Mouse (Mus musculus): ENCODE measurements around the gene Rcor3.

Gene Rcor3

DNA sequence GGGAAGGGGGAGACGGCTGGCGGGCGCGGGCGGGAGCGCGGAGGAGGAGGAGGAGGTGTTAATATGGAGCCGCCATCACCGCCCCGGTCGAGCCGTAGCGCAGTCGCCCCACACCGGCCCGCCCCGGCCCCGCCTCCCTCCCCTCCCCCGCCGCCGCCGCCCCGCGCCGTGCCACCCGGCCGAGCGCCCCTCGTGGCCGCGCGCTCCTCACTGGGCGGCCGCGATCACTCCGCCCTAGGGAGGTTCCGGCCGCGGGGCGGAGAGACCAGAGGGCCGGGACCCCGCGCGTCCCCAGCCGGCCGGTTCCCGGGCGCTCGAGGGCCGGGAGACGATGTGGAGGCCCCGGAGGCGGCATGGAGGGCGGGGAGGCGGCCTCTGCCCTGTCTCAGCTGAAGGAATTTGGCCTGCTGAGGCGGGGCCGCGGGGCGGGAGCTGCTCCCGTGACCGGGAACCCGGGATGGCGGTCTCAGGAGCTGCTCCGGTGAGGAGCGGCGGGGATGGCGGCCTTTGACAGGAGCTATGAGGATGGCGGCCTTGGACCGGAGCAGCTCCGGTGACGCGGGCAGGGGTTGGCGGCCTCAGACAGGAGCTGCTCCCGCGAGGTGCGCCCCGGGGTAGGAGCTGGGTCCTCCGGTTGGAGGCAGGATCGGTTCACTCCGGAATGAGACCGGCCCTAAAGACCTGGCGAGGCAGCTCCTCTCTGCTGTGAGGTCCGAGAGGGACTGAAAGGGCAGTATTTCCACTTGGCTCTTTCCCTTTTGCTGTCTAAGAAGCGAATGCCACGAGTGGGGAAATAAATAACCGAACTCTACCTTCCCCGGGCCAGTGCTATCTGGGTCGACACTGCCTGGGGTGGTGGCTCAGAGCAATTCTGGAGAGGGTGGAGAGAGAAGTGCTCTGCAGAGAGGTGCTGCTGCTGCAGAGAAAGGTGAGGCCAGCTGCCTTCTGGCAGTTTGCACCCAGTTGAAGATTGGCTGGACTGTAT lies at the start of gene Rcor3:
Rcor3 (minus strand) TSS at position 137 of the 985 bp plus-strand sequence.
- peak; percentile 90 to 96 for DNase-seq (ENCODE audit: inconsistent age in 2 of 2, low spot score in 1 of 2)

DNA sequence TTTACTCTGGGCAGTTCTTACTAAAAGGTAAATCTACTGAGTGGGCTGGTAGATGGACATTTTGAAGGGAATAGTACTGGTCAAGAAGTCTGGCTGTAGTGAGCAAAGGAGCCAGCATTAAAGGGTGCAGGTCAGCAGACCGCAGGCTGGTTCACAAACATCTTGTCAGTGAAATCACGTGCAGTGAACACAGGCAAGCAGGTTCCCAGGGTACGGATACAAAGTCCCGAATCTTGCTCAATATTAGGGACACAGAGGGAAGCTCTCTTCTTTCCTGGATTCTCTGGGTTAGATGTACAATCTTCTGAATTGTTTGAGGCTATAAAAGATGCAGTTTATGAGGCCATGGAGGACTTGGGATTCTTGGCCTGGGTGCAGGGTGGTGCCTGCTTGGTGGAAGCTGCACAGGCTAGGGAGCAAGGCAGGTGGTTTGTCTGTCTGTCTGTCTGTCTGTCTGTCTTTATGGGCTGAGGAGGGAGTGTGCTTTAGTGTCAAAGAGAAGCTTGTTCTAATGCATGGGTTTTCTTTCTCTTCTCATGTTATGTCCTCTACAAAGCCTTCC lies 43.9 kb upstream of the Rcor3 start:
- DNase-seq (ENCODE audit: inconsistent age in 2 of 2, low spot score in 1 of 2): no peak

DNA sequence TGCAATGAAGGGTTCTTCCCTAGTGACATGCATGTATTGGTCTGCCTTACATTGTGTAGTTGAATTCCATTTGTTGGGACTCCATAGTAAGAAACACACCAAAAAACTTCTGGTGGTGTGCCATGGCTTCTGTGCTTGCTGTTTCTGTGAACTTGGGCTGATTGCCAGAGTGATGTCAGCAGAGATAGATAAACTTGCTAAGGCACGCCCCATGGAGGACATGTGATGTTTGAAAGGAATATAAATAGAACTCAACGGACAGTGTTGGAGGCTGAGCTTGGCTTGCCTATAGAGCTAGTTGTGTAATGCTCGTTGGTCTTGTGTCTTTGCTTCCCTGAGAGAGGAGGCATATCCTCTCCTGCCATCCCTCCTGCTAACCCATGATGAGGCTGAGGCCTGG lies 42.0 kb upstream of the Rcor3 start:
- no peak for DNase-seq (ENCODE audit: inconsistent age in 2 of 2, low spot score in 1 of 2)

DNA sequence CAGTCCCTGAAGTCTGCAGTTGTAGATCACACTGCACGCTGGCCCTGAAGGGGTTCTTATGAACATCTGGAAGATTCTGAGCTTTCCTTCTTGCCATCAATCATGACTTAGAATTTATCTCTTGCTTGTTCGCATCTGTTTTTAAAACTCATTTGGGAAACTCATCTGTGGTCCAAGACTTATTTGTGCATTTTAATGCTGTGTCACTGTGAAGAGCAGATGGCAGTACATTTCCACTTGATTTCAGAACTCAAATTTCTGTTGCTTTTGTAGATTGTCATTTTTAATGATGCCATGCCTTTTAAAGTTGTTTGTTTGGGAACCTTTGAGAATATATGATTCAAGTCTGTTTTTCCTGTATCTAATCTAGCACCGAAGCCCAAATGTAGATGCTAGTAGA lies 33.6 kb upstream of the Rcor3 start:
- DNase-seq (ENCODE audit: inconsistent age in 2 of 2, low spot score in 1 of 2): no peak

DNA sequence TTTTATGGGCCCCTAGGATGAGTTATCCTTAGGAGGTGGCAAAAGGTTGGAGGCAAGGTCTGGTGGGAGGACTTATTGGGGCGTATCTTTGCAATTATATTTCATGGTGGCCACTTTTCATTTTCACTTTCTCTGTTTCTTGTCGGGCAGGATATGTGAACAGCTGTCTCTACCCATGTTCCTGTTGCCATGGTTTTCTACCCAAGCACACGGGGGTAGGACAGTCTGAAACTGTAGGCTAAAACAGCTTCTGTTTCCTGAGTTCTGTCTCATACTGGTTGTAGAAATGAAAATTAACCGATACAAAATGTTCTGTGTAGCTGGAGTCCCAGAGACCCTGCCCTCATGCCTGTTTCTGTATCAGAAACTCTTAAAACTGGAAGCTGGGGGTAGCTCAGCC lies 13.3 kb upstream of the Rcor3 start:
- DNase-seq (ENCODE audit: inconsistent age in 2 of 2, low spot score in 1 of 2): no peak

DNA sequence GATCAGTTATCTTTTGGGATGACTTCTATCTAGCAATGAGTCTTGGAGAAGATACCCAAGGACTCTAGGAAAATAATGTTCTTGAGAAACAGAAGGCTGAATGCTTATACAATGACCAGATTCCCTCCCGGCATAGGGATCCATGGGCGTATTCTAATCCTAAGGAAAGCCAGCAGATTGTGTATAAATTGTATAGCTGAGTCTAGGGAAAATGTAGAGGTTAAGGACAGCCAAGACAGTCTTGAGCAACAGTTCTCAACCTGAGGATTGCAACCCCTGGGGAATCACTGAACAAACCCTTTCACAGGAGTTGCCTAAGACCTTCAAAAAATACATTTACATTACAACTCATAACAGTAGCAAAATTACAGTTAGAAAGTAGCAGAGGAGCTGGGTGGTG lies 2.5 kb upstream of the Rcor3 start:
- DNase-seq (ENCODE audit: inconsistent age in 2 of 2, low spot score in 1 of 2): no peak

DNA sequence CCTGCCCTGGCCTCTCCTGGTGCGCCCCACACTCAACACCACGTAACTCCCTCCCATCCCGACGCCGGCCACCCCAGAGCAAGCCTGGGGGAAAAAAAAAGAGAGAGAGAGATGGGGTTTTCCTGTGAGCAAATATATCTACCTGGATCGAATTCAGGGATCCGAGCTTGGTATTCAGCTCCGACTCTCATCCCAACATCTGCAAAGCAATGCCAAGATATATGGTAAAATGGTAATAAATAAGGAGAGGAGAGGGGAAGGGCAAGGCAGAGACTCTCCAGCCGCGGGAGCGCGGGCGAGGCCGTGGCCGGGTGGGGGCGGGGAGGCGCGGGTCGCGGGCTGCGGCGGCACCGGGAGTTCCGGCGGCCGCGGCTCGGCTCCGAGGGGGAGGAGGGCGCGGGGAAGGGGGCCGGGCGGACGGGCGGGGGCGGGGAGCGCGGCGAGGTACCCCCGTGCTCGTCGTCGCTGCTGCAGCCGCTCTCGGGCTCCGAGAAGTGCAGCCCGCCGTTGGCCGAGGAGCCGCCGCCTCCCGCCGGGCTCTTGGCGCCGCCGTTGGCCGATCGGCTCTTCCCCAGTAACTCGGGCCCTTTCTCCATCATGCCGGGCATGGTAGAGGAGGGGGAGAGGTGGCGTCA lies 454 bp downstream of the Rcor3 start:
- peak in 1 of 2 experiments; percentile 89 for DNase-seq (ENCODE audit: inconsistent age in 2 of 2, low spot score in 1 of 2)

DNA sequence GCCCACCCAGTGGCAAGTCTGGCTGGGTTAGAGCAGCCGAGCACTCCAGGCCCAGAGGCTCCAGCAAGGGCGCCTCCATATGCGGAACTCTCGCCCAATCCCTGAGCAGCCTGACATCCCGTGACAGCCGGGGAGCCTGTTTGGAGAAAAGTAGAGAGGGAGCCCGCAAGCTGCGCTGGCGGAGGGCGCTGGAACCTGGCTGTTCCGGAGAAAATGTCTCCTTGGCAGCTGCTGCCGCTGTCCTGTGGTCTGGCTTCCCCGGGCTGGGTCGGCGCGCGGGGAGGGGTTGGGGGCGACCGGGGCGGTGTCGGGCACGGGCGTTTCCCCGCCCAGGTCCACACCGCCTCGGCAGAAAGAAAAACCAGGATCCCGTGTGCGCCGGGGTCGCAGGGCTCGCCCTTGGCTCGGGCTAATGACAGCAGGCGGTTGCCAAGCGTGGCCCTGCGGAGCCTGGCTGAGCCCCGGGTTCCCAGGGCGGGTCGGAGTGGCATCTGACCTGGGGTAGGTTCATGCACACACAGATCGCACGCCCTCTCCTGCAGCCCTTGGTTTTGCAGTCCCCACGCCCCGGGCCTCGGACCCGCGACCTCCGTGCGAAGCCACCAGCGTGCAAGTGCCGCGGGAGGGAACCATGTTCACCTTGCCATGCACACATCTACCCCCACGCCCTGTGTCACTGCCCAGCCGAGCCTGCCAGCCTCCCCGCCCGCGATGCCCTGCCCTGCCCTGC lies 1.1 kb downstream of the Rcor3 start:
- peak; percentile 86 to 92 for DNase-seq (ENCODE audit: inconsistent age in 2 of 2, low spot score in 1 of 2)

DNA sequence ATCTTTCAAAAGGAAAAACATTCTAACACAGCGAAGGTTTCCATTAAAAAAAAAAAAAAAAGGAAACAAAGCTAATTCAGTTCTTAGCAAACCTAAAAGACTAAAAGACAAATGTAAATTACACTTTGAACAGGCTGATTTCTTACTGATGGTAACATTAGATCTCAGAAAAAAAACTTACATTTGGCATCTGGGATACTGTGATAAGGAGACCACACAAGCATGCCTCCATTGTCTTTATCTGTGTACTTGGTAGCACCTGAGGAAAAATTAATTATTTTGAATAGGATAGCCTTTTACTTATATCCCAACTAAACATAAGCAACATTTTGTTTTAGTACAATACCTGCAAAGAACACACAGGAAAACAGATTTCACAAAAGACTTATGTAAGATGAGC lies 7.7 kb downstream of the Rcor3 start:
- DNase-seq (ENCODE audit: inconsistent age in 2 of 2, low spot score in 1 of 2): no peak

DNA sequence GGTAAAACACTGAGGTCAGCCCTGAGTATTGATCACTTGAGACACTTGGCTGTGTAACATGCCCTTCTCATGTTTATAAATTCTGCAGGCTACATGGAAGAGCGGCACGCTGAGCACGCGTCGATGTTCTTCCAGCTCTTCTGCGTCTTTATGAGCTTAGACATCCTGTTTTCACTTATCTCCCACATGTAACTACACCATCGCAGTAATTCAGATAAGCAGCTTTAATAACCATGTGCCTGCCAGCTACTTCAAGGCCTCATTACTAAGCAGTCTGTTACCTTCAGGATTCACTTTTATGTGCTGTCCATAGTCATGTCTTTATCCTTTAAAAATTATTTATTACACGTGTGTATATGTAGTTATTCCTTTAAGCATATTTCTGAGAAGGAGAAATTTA lies 9.5 kb downstream of the Rcor3 start:
- DNase-seq (ENCODE audit: inconsistent age in 2 of 2, low spot score in 1 of 2): peak in 1 of 2 experiments; percentile 33

DNA sequence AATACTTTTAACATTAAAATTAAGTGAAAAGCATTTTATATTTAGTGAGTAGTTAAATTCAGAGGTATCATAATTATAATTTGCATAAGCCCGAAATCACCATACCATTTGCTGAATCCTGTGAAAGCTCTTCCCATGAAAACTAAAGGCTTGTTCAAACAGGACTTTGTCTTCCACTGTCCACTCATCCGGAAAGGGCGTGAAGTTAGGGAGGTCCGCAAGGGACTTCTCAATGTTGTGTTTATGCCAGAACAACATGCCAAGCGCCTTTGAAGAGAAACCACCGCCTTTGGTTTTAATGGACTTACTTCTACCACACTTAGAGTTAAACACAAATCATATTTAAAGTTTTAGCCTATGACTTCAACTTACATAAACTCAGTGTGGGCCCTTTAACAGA lies 12.1 kb downstream of the Rcor3 start:
- DNase-seq (ENCODE audit: inconsistent age in 2 of 2, low spot score in 1 of 2): no peak

DNA sequence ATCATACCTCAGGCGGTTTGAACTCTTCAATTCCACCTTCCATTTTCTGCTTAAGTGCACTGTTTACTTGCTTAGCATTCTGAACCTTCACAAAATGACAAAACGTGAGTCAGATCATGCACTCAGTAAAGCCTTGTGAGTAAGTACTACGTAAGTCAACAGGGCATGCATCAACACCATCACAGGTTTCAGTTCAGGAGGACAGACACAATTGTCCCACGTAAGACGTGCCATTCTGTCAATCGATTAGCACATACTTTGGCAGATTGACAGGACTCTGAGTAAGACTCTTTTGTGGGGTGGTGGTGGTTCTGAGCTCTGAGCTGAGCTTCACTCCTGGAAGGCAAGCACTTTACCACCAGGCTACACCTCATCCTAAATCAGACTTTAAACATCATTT lies 21.6 kb downstream of the Rcor3 start:
- DNase-seq (ENCODE audit: inconsistent age in 2 of 2, low spot score in 1 of 2): no peak

DNA sequence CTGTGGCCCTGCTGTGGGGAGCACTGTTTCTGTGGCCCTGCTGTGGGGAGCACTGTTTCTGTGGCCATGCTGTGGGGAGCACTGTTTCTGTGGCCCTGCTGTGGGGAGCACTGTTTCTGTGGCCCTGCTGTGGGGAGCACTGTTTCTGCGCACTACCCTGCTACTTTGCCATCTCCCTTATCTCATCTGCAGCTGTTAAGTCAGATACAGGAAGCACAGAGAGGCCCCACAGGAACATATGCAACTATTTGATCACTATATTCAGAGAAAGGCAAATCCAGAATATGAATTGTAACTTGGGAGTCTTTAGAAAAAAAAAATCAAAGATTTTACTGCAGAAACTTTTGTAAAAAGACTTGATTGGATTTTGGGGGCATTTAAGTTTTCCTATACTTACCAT lies 22.5 kb downstream of the Rcor3 start:
- DNase-seq (ENCODE audit: inconsistent age in 2 of 2, low spot score in 1 of 2): no peak

DNA sequence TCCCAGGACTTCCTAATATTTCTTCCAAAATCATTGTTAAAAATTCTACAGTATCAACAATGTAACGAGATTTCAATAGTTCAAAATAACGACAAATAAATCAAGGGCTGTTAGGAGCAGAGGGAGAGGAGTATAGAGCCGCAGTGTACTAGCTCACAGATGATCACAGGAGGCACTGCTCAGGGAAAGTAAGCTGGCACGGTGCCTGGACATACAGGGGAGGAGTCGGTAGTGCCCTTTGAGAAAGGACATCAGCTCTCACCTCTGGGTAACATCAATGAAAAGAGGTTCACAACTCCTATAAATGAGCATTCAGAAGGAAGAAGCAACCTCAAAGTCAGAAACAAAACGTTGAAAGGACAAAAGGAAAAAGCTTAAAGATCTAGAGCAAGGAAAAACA lies 28.7 kb downstream of the Rcor3 start:
- DNase-seq (ENCODE audit: inconsistent age in 2 of 2, low spot score in 1 of 2): peak; percentile 50 to 65

DNA sequence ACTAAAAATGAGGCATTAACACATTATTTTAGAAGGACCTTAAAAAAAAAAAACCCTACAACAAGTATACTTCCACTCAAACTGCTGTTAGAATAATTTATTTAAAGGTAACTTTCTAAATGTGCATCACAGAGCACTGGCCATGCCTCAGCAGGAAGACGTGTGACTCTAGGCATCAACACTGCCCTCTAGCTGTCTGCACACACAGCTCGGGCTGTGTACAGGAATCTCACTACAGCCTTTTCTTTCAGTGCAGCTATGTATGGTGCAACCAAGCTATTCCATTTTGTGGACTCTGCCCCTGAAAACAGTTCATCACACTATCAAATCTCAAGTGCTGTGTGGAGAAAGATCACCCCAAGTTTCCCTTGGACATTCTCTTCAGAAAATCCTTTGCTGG lies 30.5 kb downstream of the Rcor3 start:
- DNase-seq (ENCODE audit: inconsistent age in 2 of 2, low spot score in 1 of 2): peak in 1 of 2 experiments; percentile 47

DNA sequence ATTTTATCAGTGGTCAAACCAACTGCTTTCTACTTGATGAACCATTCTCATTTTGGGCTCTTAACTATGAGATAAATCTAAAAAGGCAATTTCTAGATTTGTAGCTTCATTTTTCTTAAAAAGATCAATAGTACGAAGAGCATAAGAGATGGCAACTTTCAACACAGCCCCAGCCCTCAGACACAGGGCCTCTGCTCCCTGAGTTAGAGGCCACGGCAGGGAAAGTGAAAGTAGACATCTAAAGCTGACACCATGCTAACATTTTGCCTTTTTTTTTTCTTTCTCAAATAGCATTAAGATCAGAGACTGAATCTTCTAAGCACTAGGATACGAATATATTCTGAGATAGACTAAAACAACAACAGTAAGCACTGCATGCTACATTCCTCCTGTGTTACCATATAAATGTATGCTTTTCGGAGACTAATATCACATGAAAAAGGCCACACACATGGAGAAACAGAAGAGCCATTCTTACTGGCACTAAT lies 31.9 kb downstream of the Rcor3 start:
- no peak for DNase-seq (ENCODE audit: inconsistent age in 2 of 2, low spot score in 1 of 2)

DNA sequence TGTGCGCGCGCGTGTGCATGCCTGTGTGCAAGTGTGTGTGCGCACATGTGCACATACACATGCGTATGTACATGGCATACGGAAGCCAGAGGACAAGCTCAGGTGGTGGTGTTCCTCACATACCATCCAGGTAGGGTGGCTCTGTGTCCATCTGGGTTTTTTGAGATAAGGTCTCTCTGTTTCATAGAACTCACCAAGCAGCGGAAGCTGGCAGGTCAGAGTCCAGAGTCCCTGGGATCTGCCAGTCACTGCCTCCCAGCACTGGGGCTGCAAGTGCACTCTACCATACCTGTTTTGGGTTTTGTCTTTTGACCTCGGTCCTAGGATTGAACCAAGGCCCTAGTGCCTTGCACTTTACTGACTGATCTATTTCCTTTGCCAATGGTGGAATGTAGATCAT lies 33.8 kb downstream of the Rcor3 start:
- DNase-seq (ENCODE audit: inconsistent age in 2 of 2, low spot score in 1 of 2): no peak

DNA sequence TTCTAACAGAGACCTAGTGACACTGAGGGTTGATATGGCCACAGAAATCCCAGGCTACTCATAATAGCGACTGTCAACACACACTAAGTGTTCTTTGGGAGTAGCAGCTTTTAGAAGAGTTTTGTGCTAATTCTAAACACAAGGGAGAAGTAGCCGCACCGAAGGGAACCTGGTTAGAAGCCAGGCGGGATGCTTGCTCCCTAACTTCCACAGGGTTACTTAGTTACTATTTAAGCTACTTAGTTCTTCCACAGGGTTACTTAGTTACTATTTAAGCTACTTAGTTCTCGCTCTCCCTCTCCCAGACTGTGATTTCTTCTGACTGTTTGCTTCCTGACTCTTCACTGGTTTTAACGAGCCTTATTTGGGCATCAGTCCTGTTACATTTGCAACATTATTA lies 34.7 kb downstream of the Rcor3 start:
- DNase-seq (ENCODE audit: inconsistent age in 2 of 2, low spot score in 1 of 2): no peak

DNA sequence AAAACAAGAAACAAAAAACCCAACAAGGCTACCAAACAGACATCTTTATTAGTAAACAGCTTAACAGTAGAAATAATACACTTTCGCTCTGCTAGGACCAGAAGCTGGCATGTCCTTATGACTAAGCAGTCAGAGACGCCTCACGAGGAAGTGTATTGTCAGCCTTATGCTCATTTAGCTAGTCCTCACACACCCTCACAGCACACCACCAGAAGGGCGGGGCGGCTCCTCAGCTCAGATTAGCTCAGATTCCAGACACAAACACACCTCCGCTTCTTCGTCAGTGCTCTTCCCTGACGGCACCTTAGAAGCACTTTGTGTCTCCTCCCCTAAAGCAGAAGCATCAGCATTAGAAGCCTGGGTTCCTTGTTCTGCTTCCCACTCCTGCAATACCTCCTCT lies 36.5 kb downstream of the Rcor3 start:
- no peak for DNase-seq (ENCODE audit: inconsistent age in 2 of 2, low spot score in 1 of 2)

DNA sequence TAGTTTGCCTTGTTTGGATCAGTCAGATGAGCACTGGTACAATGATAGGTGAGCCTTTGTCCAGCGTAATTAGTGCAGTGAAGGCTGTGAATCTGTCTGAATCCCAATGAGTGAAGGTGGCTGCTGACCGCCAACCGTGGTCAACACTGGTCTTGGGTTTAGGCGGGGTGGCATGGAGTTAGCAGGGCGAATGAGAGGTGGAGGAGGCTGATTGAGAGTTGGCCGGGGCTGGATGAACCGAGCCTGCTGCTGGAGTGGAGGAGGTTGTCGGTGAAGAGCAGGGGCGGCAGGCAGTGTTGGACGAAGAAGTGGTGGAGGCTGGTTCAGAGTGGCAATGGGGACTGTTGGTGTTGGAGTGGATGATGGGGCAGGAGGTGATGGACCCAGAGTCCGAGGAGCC lies 37.1 kb downstream of the Rcor3 start:
- no peak for DNase-seq (ENCODE audit: inconsistent age in 2 of 2, low spot score in 1 of 2)

DNA sequence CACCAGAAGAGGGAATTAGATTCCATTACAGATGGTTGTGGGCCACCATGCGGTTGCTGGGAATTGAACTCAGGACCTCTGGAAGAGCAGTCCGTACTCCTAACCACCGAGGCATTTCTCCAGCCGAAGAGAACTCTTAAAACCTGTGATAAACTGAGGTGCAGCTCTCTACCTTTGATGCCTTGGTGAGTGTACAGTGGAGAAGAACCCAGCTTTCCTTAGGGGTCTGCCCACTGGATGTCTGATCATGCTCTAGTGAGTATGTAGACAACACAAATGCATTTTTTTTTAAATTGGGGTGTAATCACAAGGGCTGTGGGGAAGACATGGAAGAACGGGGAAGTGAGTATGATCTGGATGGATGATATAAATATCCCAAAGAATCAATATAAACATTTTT lies 42.2 kb downstream of the Rcor3 start:
- no peak for DNase-seq (ENCODE audit: inconsistent age in 2 of 2, low spot score in 1 of 2)
